Mouse (Mus musculus) neutrophil, adult 5-6 weeks (primary cell): Measurements from ENCODE around the gene Mecom. TPM values are rescaled to one million over a fixed set of nuclear protein-coding genes. Genes with fewer than 3 reads are reported as not detected.
"Not testable (repeated sequence)": the region's sequence is repeated elsewhere in the genome, so short reads cannot be mapped to it uniquely, and the experiment has no call there.

Source experiments
- ATAC-seq: fragments of 151-379, 151-347 bp; 2 replicates; pipeline ENCODE4 v1.8.0; 2017; ENCODE audit warnings: mild to moderate bottlenecking, moderate TSS enrichment; ENCODE audit not compliant: insufficient number of reproducible peaks, poor library complexity, low FRiP score, severe bottlenecking; ENCODE audit errors: extremely low read depth
- total RNA-seq: library from RNA; stranded (forward); fragments of 200-1000 nt; gene quantifications from 2 replicates; pipeline ENCODE4 v1.2.3, GENCODE M21; 2017

Gene Mecom
- not detected in 2 replicates for total RNA-seq

GRCm38 (mm10) chr3:30547908-30548307, at the start of gene Mecom:
Mecom (minus strand) TSS chr3:30548008.
- ATAC-seq = no peak

- ATAC-seq = no peak
These were observed 49.5 kb upstream of the Mecom start for GRCm38 (mm10) chr3:30597271-30597670.

- ATAC-seq = no peak
These were observed 47.5 kb upstream of the Mecom start for GRCm38 (mm10) chr3:30595111-30595832.

GRCm38 (mm10) chr3:30593719-30594485, 46.1 kb upstream of the Mecom start:
- peak; percentile 43; the same call in 1 of the 2 replicates for ATAC-seq

GRCm38 (mm10) chr3:30592418-30592853, 44.6 kb upstream of the Mecom start:
- peak; percentile 83 for ATAC-seq

- ATAC-seq = no peak
These were observed 41.1 kb upstream of the Mecom start for GRCm38 (mm10) chr3:30588865-30589264.

- no peak for ATAC-seq
These were observed 25.7 kb upstream of the Mecom start for GRCm38 (mm10) chr3:30573549-30573948.

GRCm38 (mm10) chr3:30566333-30566732, 18.5 kb upstream of the Mecom start:
- not testable (repeated sequence) for ATAC-seq

- ATAC-seq = no peak
These were observed 13.0 kb upstream of the Mecom start for GRCm38 (mm10) chr3:30560677-30561314.

- no peak for ATAC-seq
These were observed 5.9 kb upstream of the Mecom start for GRCm38 (mm10) chr3:30553741-30554140.

GRCm38 (mm10) chr3:30550218-30550617, 2.4 kb upstream of the Mecom start:
- ATAC-seq = no peak

GRCm38 (mm10) chr3:30548928-30549327, 1.1 kb upstream of the Mecom start:
- ATAC-seq = no peak

GRCm38 (mm10) chr3:30546831-30547369, 908 bp downstream of the Mecom start:
- no peak for ATAC-seq

GRCm38 (mm10) chr3:30546366-30546765, 1.4 kb downstream of the Mecom start:
- no peak for ATAC-seq

- ATAC-seq = no peak
These were observed 2.6 kb downstream of the Mecom start for GRCm38 (mm10) chr3:30545246-30545645.

GRCm38 (mm10) chr3:30544305-30544704, 3.5 kb downstream of the Mecom start:
- ATAC-seq = no peak

GRCm38 (mm10) chr3:30535821-30536220, 12.0 kb downstream of the Mecom start:
- ATAC-seq = no peak

GRCm38 (mm10) chr3:30520751-30521150, 27.1 kb downstream of the Mecom start:
- not testable (repeated sequence) for ATAC-seq

- ATAC-seq = no peak
These were observed 28.4 kb downstream of the Mecom start for GRCm38 (mm10) chr3:30519425-30519824.
